Mouse (Mus musculus): Measurements from ENCODE around the gene Arnt2.

The Arnt2 gene

DNA sequence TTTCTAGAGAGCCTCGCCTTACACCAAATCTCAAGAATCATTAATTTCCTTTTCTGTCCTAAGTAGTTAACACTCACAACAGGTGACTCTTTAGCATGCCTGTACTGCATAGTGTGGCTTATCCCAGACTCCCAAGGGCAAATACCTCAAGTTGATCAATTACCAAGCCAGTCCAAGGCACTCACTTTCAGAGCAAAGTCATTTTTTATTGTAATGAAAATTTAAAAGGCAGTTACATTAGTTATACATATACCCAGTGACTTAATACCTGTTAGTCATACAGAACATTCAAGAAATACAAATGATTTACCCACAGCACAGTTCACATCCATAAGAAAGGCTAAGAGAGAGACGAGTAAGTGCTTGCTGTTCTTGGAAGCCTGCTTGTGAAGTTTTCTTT, 163.9 kb downstream of the Arnt2 start:
- no peak for DNase-seq (ENCODE audit: low spot score)

DNA sequence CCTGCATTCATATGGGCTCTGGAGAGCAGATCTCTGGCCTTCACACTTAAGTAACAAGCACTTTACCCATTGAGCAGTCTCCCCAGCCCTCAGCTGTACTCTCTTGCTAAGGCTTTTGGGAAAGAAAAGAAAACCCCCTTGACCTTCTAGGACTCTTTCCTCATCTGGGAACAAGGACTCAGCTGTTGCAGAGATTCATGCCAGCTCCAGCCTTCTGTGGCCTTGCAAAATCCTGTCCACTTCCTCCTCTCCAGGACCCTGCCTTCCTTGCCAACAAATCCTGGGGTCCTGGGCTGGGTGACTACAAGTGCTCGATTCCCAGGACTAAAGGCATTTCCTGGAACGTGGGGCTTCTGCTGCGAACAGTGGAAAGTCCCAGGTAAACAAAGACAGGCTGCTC, 169.6 kb downstream of the Arnt2 start:
- no peak for DNase-seq (ENCODE audit: low spot score)

DNA sequence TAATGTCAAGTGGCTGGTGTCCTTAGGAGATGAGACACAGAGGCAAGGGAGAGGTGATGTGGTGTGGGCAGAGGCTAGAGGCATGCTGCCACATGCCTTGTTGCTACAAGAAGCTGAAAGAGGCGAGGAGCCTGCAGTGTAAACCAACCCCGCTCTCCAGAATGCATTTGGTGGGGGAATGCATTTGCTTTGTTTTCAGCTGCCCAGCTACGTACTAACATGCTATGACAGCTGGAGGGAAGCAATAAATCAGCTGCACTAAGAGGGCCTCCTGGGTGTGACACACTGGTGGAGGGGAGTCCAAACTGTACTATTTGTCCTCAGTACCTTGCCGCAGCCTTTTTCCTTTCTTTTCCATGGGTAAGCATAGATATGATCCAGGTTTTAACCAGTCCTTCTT, 172.3 kb downstream of the Arnt2 start:
- no peak for DNase-seq (ENCODE audit: low spot score)

DNA sequence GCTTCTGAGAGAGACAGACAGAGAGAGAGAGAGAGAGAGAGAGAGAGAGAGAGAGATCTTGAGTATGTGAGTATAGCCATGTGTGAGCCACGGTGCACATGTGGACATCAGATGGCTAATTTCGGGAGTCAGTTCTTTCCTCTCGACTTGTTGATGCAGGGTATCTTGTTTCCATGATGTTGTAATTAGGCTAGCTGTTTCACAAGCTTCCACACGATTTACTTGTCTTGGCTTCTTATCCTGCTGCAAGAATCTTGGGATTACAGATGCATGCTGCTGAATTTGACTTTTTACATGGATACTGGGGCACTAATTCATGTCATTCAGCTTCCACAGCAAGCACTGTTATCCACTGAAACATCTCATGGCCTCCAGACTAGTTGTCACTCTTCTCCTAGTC, 178.6 kb downstream of the Arnt2 start:
- DNase-seq (ENCODE audit: low spot score), result no peak

DNA sequence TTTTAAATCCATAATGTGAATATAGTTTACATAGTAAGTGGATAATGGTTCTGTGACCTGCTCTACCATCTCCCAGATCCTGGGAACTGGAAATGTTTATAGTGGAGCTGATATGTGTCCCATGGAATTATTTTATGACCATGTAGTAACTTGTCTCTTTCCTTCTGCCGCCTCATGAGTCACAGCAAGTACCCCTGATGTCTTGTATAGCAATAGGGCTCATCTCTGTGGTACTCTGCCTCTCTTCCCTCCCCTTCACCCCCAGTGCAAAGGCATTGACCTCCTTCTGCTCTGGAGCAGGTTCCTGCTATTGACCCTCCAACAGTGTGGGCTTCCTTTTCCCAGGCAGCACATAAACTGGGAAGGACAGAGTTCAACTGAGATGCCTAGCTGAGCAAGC, 182.3 kb downstream of the Arnt2 start:
- no peak for DNase-seq (ENCODE audit: low spot score)

DNA sequence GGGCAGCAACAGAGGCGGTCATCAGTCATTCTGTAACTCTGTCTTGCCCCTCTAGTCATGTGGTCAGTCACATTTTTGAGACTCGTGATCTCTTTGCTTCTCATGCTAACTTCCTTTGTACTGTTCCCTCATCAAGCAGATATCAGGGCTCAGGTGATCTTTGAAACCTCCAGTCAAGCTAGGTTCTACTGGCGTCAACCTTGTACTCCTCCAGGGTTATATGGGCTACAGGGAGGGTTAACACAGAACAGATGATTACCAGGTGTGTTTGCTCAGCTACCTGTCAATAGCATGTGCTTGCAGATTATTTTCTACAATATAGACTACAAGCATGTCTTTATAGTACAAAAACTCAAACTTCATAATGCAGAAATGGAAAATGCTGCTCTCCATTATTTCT, 183.1 kb downstream of the Arnt2 start:
- DNase-seq (ENCODE audit: low spot score), result no peak

DNA sequence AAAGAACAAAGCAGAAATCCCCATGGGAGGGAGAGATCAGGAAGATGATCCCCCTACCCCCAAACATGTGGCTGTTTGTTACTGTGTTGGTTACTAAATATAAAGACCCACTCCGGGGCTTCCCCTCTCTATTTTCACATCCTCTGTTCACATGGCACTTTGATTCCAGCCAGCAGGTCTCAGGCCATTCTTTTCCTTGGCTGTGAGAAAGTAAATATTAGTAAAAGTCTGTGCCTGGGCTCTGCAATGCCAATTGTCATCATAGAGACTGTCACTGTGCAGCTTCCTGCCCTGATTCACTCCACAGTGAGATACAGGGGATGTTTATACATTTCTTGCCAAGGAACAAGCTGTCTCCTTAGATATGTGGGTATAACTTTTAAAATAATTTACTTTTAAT, 197.9 kb downstream of the Arnt2 start:
- DNase-seq (ENCODE audit: low spot score), result peak; percentile 7

DNA sequence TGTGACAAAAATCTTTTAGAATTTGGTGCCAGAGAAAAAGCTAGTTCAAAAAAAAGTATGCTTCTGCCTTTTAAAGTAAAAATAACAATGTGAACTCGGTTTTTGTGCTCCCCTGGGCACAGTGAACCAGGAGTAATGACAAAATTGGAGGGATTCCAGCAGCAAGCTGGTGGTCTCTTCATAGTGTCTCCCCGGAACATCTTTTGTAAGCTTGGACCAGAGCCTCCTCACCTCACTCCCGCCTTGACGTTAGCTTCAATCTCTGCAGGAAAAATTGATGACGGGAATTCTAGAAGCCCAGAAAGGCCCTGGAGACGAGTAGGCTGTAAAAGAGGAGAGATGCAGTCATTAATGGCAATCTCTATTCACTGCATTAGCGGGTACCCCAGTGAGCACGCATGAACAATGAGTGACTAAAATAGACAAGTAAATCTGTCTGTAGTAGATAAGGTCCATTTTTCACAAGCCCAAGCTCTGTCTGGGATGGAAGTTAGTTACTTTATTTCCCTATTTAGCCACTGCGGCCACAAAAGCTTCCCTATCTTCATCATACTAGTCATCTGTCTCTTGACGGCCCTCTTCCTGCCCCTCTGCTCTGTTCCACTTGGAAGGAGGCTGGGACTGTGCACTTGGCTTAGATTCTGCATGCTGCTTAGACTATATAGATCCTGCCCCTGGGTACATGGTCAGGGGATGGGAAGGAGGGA, 199.2 kb downstream of the Arnt2 start:
- no peak for DNase-seq (ENCODE audit: low spot score)

DNA sequence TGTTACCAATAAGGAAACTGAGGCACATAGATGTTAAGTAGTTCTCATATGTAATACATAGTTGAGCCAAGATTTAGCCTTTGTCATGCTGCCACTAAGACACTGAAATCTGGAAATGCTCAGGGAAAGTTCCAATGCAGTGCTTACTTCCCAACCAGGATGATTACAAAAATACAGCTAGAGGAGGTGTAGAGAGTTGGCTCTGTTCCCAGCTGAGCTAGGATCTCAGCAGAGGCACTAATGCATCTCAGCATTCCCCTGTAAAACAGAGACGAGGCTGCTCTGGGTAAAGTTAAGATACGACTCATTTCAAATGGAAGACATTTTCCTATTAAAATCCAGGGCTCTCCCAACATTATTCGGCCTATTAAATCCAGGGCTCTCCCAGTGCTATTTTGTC, 206.0 kb downstream of the Arnt2 start:
- no peak for DNase-seq (ENCODE audit: low spot score)

DNA sequence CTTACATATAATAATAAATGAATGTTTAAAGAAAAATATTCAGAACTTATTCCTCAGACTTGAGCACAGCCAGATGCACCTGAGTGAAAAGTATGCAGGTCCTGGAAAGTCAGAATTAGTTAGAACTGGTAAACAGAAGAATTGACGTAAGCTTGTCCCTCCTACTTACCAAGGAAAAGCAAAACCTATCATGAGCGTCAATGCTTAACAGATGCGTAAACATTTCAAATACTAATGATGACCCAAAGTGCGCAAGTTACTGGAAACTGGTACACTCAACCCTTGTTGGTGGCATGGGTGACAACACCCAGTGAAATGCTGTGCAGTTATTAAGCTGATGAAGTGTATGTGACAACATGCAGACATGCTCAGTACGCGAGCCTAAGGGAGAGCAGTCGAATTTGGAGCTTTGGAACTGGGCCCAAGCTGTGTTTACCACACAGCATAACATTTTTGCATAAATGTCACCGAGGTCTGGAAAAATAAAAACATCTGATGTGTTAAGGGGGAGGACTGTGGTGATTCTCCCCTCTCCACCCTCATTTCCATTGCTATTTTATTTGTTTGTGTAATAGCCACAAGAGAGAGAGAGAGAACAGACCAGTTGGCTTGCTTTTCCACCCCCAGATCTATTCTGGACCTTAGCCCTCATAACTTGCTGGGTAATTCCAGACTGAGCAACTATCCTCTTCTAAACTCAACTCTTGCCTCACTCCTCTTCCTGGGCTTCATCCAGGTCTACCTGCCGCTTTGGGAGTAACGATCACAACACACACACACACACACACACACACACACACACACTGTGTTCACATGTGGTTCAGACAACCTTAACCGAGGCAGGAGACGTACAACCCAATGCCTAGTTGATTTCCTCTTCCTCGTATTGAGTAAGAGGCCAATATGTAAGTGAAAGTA, 208.6 kb downstream of the Arnt2 start:
- no peak for DNase-seq (ENCODE audit: low spot score)

DNA sequence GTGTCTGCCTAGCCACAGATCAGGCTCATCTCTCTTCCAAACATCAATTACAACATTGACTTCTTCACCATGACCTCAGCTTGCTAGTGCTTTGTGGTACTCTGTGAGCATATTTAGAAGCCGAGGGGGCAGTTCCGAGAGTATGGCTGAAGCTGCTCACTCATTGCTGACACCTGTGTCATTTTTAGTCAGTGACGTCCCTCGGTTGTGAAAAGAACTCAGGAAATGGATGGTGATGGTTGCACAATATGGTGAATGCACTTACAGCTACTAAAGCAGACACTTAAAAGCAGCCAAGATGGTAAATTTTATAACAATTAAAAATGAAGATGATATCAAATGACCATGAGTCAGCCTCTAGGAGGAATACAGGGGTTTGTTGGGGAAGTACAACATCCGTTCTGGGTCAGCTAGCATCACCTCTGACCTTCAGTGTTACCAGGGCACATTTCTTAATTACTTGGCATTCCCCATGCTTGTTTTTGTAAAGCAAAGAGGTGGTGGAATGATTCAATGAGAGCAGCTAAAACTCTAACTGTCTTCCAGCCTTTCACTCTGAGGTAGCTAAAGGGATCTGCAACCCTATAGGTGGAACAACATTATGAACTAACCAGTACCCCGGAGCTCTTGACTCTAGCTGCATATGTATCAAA, 212.6 kb downstream of the Arnt2 start:
- no peak for DNase-seq (ENCODE audit: low spot score)
